Mouse (Mus musculus) right cerebral cortex, postnatal 36 days (tissue): Measurements from ENCODE around the gene Dcxr.
"Not testable (repeated sequence)": the region's sequence is repeated elsewhere in the genome, so short reads cannot be mapped to it uniquely, and the experiment has no call there.

Source experiments
- DNase-seq, 2 experiments: peaks; one replicate each; pipeline ENCODE4 v3.0.0; 2022; ENCODE audit warnings: low spot score in 2 of 2, mixed read lengths in 1 of 2

Dcxr gene

GRCm38 (mm10) chr11:120707969-120708368 lies 19.1 kb downstream of the Dcxr start:
- no peak for DNase-seq

GRCm38 (mm10) chr11:120707225-120707624 lies 19.9 kb downstream of the Dcxr start:
- no peak for DNase-seq

- DNase-seq, result no peak
Measured at GRCm38 (mm10) chr11:120706120-120706519, 21.0 kb downstream of the Dcxr start.

GRCm38 (mm10) chr11:120704486-120705325 lies 22.4 kb downstream of the Dcxr start:
- DNase-seq, result no peak

- DNase-seq, result no peak
Measured at GRCm38 (mm10) chr11:120703696-120704454, 23.2 kb downstream of the Dcxr start.

- no peak for DNase-seq
Measured at GRCm38 (mm10) chr11:120697741-120698140, 29.3 kb downstream of the Dcxr start.

GRCm38 (mm10) chr11:120696568-120696967 lies 30.5 kb downstream of the Dcxr start:
- no peak for DNase-seq

GRCm38 (mm10) chr11:120695641-120696040 lies 31.4 kb downstream of the Dcxr start:
- no peak for DNase-seq

GRCm38 (mm10) chr11:120695184-120695583 lies 31.9 kb downstream of the Dcxr start:
- no peak for DNase-seq

- no peak for DNase-seq
Measured at GRCm38 (mm10) chr11:120693461-120693860, 33.6 kb downstream of the Dcxr start.

GRCm38 (mm10) chr11:120692471-120693011 lies 34.5 kb downstream of the Dcxr start:
- peak in 1 of 2 experiments; percentile 33 for DNase-seq

GRCm38 (mm10) chr11:120689365-120689764 lies 37.7 kb downstream of the Dcxr start:
- DNase-seq, result no peak

GRCm38 (mm10) chr11:120686650-120687272 lies 40.3 kb downstream of the Dcxr start:
- no peak for DNase-seq

- DNase-seq, result no peak
Measured at GRCm38 (mm10) chr11:120684660-120685059, 42.4 kb downstream of the Dcxr start.

GRCm38 (mm10) chr11:120684086-120684485 lies 43.0 kb downstream of the Dcxr start:
- DNase-seq, result no peak

- DNase-seq, result no peak
Measured at GRCm38 (mm10) chr11:120683536-120683935, 43.5 kb downstream of the Dcxr start.

- DNase-seq, result no peak
Measured at GRCm38 (mm10) chr11:120682683-120683082, 44.4 kb downstream of the Dcxr start.

GRCm38 (mm10) chr11:120679909-120680308 lies 47.2 kb downstream of the Dcxr start:
- DNase-seq, result no peak

GRCm38 (mm10) chr11:120676951-120677350 lies 50.1 kb downstream of the Dcxr start:
- no peak for DNase-seq

GRCm38 (mm10) chr11:120675875-120676274 lies 51.2 kb downstream of the Dcxr start:
- not testable (repeated sequence) for DNase-seq
